Mouse (Mus musculus) forebrain, embryonic 15.5 days (tissue): ENCODE data around the gene Gm49336. TPM values are rescaled to one million over a fixed set of nuclear protein-coding genes. Genes with fewer than 3 reads are reported as not detected.

Experiments used
- ATAC-seq: fragments of 200-750 bp; cut with Nextera tagmentation; replicated peaks from 2 replicates; pipeline ENCODE4 v1.8.0; 2017; ENCODE audit warnings: mild to moderate bottlenecking, moderate TSS enrichment, moderate library complexity
- H3K27ac ChIP-seq: fragments of 300-500 bp; sonication (generic); replicated peaks from 2 replicates; pipeline ENCODE4 v1.5.1; 2015; ENCODE audit warnings: mild to moderate bottlenecking, inconsistent platforms
- H3K27me3 ChIP-seq: fragments of 300-500 bp; sonication (generic); 2 replicates; pipeline ENCODE4 v1.6.1; 2015; ENCODE audit warnings: inconsistent platforms
- H3K36me3 ChIP-seq: fragments of 300-500 bp; sonication (generic); 2 replicates; pipeline ENCODE4 v1.6.1; 2015; ENCODE audit warnings: mild to moderate bottlenecking, inconsistent platforms
- H3K4me1 ChIP-seq: fragments of 300-500 bp; sonication (generic); 2 replicates; pipeline ENCODE4 v1.6.1; 2015; ENCODE audit warnings: inconsistent platforms
- H3K4me2 ChIP-seq: fragments of 300-500 bp; sonication (generic); replicated peaks from 2 replicates; pipeline ENCODE4 v1.6.1; 2015; ENCODE audit warnings: mild to moderate bottlenecking, inconsistent platforms
- H3K4me3 ChIP-seq: fragments of 300-500 bp; sonication (generic); 2 replicates; pipeline ENCODE4 v1.5.1; 2015; ENCODE audit warnings: mild to moderate bottlenecking, inconsistent platforms
- H3K9ac ChIP-seq: fragments of 300-500 bp; sonication (generic); replicated peaks from 2 replicates; pipeline ENCODE4 v1.6.1; 2015; ENCODE audit warnings: mild to moderate bottlenecking, inconsistent platforms
- H3K9me3 ChIP-seq: fragments of 300-500 bp; sonication (generic); 2 replicates; pipeline ENCODE4 v1.6.1; 2016; ENCODE audit warnings: inconsistent platforms
- WGBS: fragments of 180-500 bp; shearing (Covaris S2); methylation state at CpG from one replicate; pipeline ENCODE4 v1.1.7; 2015; ENCODE audit warnings: mixed read lengths; 5-methylcytosine and 5-hydroxymethylcytosine counted together
- polyA plus RNA-seq: library from polyadenylated mRNA; unstranded; fragments of >200 nt; fragmentation: Nextera tagmentation; extraction: Ambion mirVana; gene quantifications from 2 replicates; pipeline ENCODE4 v1.2.1, GENCODE M21; 2015

Gene Gm49336
- polyA plus RNA-seq, 1 experiment from 2014 or later: 56.6 TPM

DNA sequence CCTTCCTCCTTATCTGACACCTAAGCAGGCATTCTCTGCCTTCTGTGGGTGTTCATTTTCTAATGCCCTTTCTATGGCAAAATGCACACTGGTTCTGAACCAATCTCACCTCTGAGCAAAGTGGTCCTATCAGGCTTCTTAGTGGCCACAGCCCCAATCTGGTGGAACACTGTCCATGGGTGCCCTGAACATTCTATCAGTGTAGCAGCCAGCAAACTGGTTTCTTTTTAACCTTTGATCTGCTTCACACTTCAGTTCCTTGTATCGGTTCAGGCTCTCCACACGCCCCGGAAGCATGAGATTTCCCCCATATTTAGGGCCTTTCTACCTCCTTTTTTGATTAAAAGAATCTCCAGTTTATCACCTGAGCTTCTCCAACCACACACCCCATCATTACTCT is 36.3 kb downstream of the Gm49336 start:
- Histone ChIP-seq H3K9me3 (no peaks in the 10 kb centered on the region), H3K36me3 (peaks cover 14% of the 10 kb centered on the region), H3K4me1 (no peaks in the 10 kb centered on the region), H3K9ac (no peak overlapping the region), H3K4me2 (no peak overlapping the region), H3K4me3 (no peak overlapping the region), H3K27ac (no peak overlapping the region), H3K27me3 (no peaks in the 10 kb centered on the region)
- 95% methylated on average over 3 of the region's 3 CpGs for WGBS
- no peak for ATAC-seq

GRCm38 (mm10) chr14:60214040-60214439 is 37.3 kb downstream of the Gm49336 start:
- Histone ChIP-seq H3K9ac (no peak overlapping the region), H3K36me3 (peaks cover 9% of the 10 kb centered on the region; the same call in 1 of the 2 replicates), H3K4me2 (no peak overlapping the region), H3K4me3 (no peak overlapping the region), H3K27me3 (no peaks in the 10 kb centered on the region), H3K9me3 (no peaks in the 10 kb centered on the region), H3K4me1 (no peaks in the 10 kb centered on the region), H3K27ac (no peak overlapping the region)
- ATAC-seq: no peak
- 80% methylated on average over 1 of the region's 1 CpGs for WGBS

DNA sequence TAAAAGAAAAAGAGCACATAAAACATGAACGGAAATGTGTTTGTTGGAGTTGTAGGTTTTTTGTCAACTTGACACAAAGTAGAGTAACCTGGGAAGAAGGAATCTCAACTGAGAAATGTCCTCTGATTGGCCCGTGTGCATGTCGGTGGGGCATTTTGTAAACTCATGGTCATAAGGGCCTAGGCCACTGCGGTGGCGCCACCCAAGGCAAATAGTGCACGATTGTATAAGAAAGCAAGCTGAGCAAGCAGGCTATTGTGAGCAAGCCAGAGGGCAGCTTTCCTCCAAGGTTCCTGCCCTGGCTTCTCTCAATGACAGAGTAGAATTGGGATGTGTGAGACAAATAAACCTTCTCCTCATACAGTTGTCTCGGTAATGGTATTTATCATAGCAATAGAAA is 42.1 kb downstream of the Gm49336 start:
- H3K4me3 ChIP-seq: no peak overlapping the region
- no peak overlapping the region for H3K4me2 ChIP-seq
- no peak overlapping the region for H3K9ac ChIP-seq
- H3K9me3 ChIP-seq: no peaks in the 10 kb centered on the region
- ATAC-seq: no peak
- WGBS: 91% methylated on average over 7 of the region's 7 CpGs
- H3K27ac ChIP-seq: no peak overlapping the region
- H3K4me1 ChIP-seq: no peaks in the 10 kb centered on the region
- no peaks in the 10 kb centered on the region for H3K27me3 ChIP-seq
- no peaks in the 10 kb centered on the region for H3K36me3 ChIP-seq

DNA sequence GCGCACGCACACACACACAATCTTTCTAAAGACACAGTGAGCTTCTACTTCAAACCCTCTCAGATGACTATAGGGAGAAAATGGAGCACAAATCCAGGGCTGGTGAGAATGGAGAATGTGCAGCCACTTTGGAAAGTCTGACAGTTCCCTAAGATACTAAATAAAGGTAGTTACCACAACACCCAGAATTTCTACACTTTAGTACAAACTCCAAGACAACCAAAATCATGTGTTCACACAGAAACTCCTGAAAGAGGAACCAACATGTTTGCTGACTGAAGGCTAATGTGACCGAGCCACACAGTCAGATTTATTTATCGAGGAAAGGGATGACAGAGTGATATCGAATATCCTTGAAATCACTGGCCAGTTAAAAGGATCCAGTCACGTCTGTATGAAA is 46.3 kb downstream of the Gm49336 start:
- Histone ChIP-seq H3K27ac (no peak overlapping the region), H3K9me3 (no peaks in the 10 kb centered on the region), H3K36me3 (no peaks in the 10 kb centered on the region), H3K27me3 (no peaks in the 10 kb centered on the region), H3K4me3 (no peak overlapping the region), H3K4me1 (no peaks in the 10 kb centered on the region), H3K4me2 (no peak overlapping the region), H3K9ac (no peak overlapping the region)
- 96% methylated on average over 6 of the region's 6 CpGs for WGBS
- no peak for ATAC-seq

- no peak within 1 kb of the TSS for H3K9ac ChIP-seq
- peak within 1 kb of the TSS; percentile 3; the same call in 1 of the 2 replicates for H3K27ac ChIP-seq
- WGBS: 78% methylated on average over 7 of the region's 7 CpGs
- no peaks in the 10 kb centered on the region for H3K4me1 ChIP-seq
- no peaks in the 10 kb centered on the region for H3K27me3 ChIP-seq
- H3K4me3 ChIP-seq: no peak within 1 kb of the TSS
- no peaks in the 10 kb centered on the region for H3K9me3 ChIP-seq
- H3K4me2 ChIP-seq: no peak within 1 kb of the TSS
- no peak for ATAC-seq
- H3K36me3 ChIP-seq: no peaks in the 10 kb centered on the region
Observed at GRCm38 (mm10) chr14:60196884-60197283, 54.4 kb downstream of the Gm49336 start, which contains the start of gene Atp8a2. Atp8a2 (minus strand) TSS chr14:60197179.

DNA sequence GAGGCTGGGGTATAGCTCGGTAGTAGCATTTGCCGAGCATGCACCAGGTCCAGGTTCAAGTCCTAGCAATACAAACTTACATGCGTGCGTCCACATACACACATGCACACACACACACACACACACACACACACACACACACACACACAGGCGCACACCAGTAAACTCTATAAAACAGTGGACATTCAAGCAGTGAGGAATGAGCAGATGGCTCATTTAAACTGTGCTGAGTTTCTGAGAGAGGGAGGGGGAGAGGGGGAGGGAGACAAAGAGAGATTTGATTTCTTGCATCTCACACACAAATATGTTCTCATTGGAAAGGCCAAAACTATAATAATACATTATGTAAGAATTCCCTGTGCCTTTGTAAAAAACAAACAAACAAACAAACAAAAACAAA is 55.3 kb downstream of the Gm49336 start:
- peak; percentile 63 for ATAC-seq
- no peak overlapping the region for H3K9ac ChIP-seq
- H3K4me2 ChIP-seq: no peak overlapping the region
- WGBS: 79% methylated on average over 5 of the region's 5 CpGs
- H3K4me3 ChIP-seq: no peak overlapping the region
- H3K27me3 ChIP-seq: no peaks in the 10 kb centered on the region
- no peak overlapping the region; the same call in 1 of the 2 replicates for H3K27ac ChIP-seq
- no peaks in the 10 kb centered on the region for H3K4me1 ChIP-seq
- H3K9me3 ChIP-seq: no peaks in the 10 kb centered on the region
- H3K36me3 ChIP-seq: no peaks in the 10 kb centered on the region

GRCm38 (mm10) chr14:60194606-60195005 is 56.7 kb downstream of the Gm49336 start:
- Histone ChIP-seq H3K9ac (no peak overlapping the region), H3K4me1 (no peaks in the 10 kb centered on the region), H3K9me3 (no peaks in the 10 kb centered on the region), H3K36me3 (no peaks in the 10 kb centered on the region), H3K4me3 (no peak overlapping the region), H3K4me2 (no peak overlapping the region), H3K27me3 (no peaks in the 10 kb centered on the region), H3K27ac (no peak overlapping the region)
- 80% methylated on average over 1 of the region's 1 CpGs for WGBS
- ATAC-seq: no peak

- Histone ChIP-seq H3K4me2 (no peak overlapping the region), H3K4me1 (no peaks in the 10 kb centered on the region), H3K27ac (no peak overlapping the region), H3K4me3 (no peak overlapping the region), H3K27me3 (no peaks in the 10 kb centered on the region), H3K36me3 (no peaks in the 10 kb centered on the region), H3K9me3 (no peaks in the 10 kb centered on the region), H3K9ac (no peak overlapping the region)
- ATAC-seq: no peak
- 79% methylated on average over 5 of the region's 5 CpGs for WGBS
Observed at GRCm38 (mm10) chr14:60189771-60190170, 61.5 kb downstream of the Gm49336 start.

- Histone ChIP-seq H3K27ac (no peak overlapping the region), H3K4me2 (no peak overlapping the region), H3K9me3 (no peaks in the 10 kb centered on the region), H3K9ac (no peak overlapping the region), H3K4me3 (no peak overlapping the region), H3K27me3 (no peaks in the 10 kb centered on the region), H3K36me3 (no peaks in the 10 kb centered on the region), H3K4me1 (no peaks in the 10 kb centered on the region)
- ATAC-seq: no peak
- WGBS: 80% methylated on average over 5 of the region's 5 CpGs
Observed at GRCm38 (mm10) chr14:60188201-60188825, 63.0 kb downstream of the Gm49336 start.

- Histone ChIP-seq H3K27me3 (no peaks in the 10 kb centered on the region), H3K4me2 (no peak overlapping the region), H3K27ac (no peak overlapping the region), H3K36me3 (no peaks in the 10 kb centered on the region), H3K9ac (no peak overlapping the region), H3K9me3 (no peaks in the 10 kb centered on the region), H3K4me1 (peaks cover 15% of the 10 kb centered on the region), H3K4me3 (no peak overlapping the region)
- no peak for ATAC-seq
- 94% methylated on average over 2 of the region's 2 CpGs for WGBS
Observed at GRCm38 (mm10) chr14:60181306-60181705, 70.0 kb downstream of the Gm49336 start.

DNA sequence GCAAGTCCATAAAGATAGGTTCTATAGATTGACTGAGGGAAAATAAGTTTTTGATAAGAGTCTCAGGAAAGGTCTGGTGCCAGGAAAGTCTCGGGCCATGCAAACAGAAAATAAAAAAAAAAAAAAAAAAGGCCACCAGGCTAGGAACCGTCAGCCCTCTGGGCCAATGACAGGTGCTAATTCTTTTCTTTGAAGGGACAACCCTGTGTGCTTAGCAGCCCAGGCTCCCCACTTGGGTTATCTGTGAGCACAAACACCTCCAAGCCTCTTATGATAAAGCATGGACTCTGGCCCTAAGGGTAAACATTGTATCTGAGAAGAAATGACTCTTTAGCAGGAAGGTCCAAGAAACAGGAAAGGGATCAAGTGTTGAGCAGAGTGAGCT is 72.7 kb downstream of the Gm49336 start:
- peak overlapping the region; percentile 93 for H3K4me2 ChIP-seq
- H3K27me3 ChIP-seq: peaks cover 6% of the 10 kb centered on the region; the same call in 1 of the 2 replicates
- H3K4me1 ChIP-seq: peaks cover 15% of the 10 kb centered on the region
- peak overlapping the region; percentile 92 for H3K4me3 ChIP-seq
- H3K36me3 ChIP-seq: no peaks in the 10 kb centered on the region
- no peak overlapping the region for H3K9ac ChIP-seq
- no peak overlapping the region for H3K27ac ChIP-seq
- ATAC-seq: no peak
- 52% methylated on average over 2 of the region's 2 CpGs for WGBS
- no peaks in the 10 kb centered on the region for H3K9me3 ChIP-seq

- peak overlapping the region; percentile 88 for H3K27ac ChIP-seq
- ATAC-seq: peak; percentile 78
- peak overlapping the region; percentile 76 for H3K9ac ChIP-seq
- H3K4me3 ChIP-seq: peak overlapping the region; percentile 92
- H3K4me1 ChIP-seq: peaks cover 17% of the 10 kb centered on the region
- 19% methylated on average over 37 of the region's 37 CpGs for WGBS
- no peaks in the 10 kb centered on the region for H3K9me3 ChIP-seq
- peaks cover 6% of the 10 kb centered on the region; the same call in 1 of the 2 replicates for H3K27me3 ChIP-seq
- H3K4me2 ChIP-seq: peak overlapping the region; percentile 93
- no peaks in the 10 kb centered on the region for H3K36me3 ChIP-seq
Observed at GRCm38 (mm10) chr14:60177614-60178570, 73.4 kb downstream of the Gm49336 start.
